Mouse (Mus musculus): ENCODE measurements at regions not wholly inside any gene's neighbourhood (a gene's known extent, or its start where the extent isn't known, plus 50 kb on each side); places are given as distances from the start of the nearest gene placed in this dataset.

- TF ChIP-seq CTCF (IDR thresholded peaks at IDR 0.05; ENCODE audit: insufficient read depth, low read length), result no peak
- no peak for TF ChIP-seq POLR2A (IDR thresholded peaks at IDR 0.05; ENCODE audit: borderline replicate concordance, extremely low read depth, low read depth, low read length)
Observed at GRCm38 (mm10) chr19:26143539-26143938, 461.3 kb upstream of the Smarca2 start.

All from lung, adult 2 months (tissue).